Mouse (Mus musculus) kidney, embryonic 15.5 days (tissue): ENCODE results near the gene Kif19a. TPM values are rescaled to one million over a fixed set of nuclear protein-coding genes. Genes with fewer than 3 reads are reported as not detected.

Source experiments
- ATAC-seq: fragments of 200-750 bp; cut with Nextera tagmentation; replicated peaks from 2 replicates; pipeline ENCODE4 v1.8.0; 2017; ENCODE audit warnings: moderate TSS enrichment; ENCODE audit not compliant: low FRiP score
- H3K27ac ChIP-seq: fragments of 300-500 bp; sonication (generic); 2 replicates; pipeline ENCODE4 v1.5.1; 2015; ENCODE audit warnings: mild to moderate bottlenecking, inconsistent platforms
- H3K27me3 ChIP-seq: fragments of 300-500 bp; sonication (generic); 2 replicates; pipeline ENCODE4 v1.6.1; 2015; ENCODE audit warnings: inconsistent platforms
- H3K36me3 ChIP-seq: fragments of 300-500 bp; sonication (generic); 2 replicates; pipeline ENCODE4 v1.6.1; 2015; ENCODE audit warnings: inconsistent platforms
- H3K4me1 ChIP-seq: fragments of 300-500 bp; sonication (generic); 2 replicates; pipeline ENCODE4 v1.6.1; 2015; ENCODE audit warnings: inconsistent platforms
- H3K4me2 ChIP-seq: fragments of 300-500 bp; sonication (generic); 2 replicates; pipeline ENCODE4 v1.6.1; 2015; ENCODE audit warnings: moderate library complexity, mild to moderate bottlenecking, inconsistent platforms
- H3K4me3 ChIP-seq: fragments of 300-500 bp; sonication (generic); replicated peaks from 2 replicates; pipeline ENCODE4 v1.5.1; 2015; ENCODE audit warnings: mild to moderate bottlenecking, inconsistent platforms
- H3K9ac ChIP-seq: fragments of 300-500 bp; sonication (generic); 2 replicates; pipeline ENCODE4 v1.6.1; 2015; ENCODE audit warnings: mild to moderate bottlenecking, inconsistent platforms
- H3K9me3 ChIP-seq: fragments of 300-500 bp; sonication (generic); replicated peaks from 2 replicates; pipeline ENCODE4 v1.6.1; 2016; ENCODE audit warnings: inconsistent platforms
- WGBS: fragments of 180-500 bp; shearing (Covaris S2); methylation state at CpG from one replicate; pipeline ENCODE4 v1.1.7; 2015; ENCODE audit warnings: mixed read lengths; 5-methylcytosine and 5-hydroxymethylcytosine counted together
- polyA plus RNA-seq: library from polyadenylated mRNA; unstranded; fragments of >200 nt; fragmentation: Nextera tagmentation; extraction: Ambion mirVana; gene quantifications from 2 replicates; pipeline ENCODE4 v1.2.1, GENCODE M21; 2015

Gene Kif19a
- polyA plus RNA-seq, 1 experiment from 2014 or later, result 0.09 TPM

DNA sequence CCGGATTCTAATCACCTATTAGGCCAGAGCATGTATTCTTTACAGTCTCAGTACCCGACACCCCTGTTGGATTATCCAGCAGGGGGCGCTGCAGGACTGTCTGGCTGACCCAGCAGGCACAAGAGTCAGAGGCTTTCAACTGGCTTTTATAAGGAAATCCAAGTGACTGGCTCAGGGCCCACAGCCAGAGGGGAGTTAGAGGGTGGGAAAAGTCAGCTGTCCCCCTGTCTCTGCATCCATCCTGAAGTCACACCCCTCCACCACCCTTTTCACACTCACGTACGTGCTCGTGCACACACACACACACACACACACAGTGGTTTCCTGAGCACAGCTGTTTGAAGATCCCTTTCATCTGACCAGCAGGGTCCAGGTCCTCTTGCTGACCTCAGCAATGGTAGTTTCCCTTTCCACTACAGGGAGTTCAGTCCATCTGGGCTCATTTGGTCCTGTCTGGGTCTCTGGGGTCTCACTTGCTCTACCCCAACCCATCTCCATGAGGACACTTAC is 47.6 kb downstream of the Kif19a start:
- no peaks in the 10 kb centered on the region for H3K9me3 ChIP-seq
- peak; percentile 60 for ATAC-seq
- no peak overlapping the region for H3K4me2 ChIP-seq
- H3K4me3 ChIP-seq, result no peak overlapping the region
- no peaks in the 10 kb centered on the region for H3K36me3 ChIP-seq
- WGBS, result 3% methylated on average over 6 of the region's 6 CpGs
- H3K27me3 ChIP-seq, result no peaks in the 10 kb centered on the region
- H3K4me1 ChIP-seq, result peaks cover 30% of the 10 kb centered on the region
- no peak overlapping the region for H3K9ac ChIP-seq
- H3K27ac ChIP-seq, result no peak overlapping the region

DNA sequence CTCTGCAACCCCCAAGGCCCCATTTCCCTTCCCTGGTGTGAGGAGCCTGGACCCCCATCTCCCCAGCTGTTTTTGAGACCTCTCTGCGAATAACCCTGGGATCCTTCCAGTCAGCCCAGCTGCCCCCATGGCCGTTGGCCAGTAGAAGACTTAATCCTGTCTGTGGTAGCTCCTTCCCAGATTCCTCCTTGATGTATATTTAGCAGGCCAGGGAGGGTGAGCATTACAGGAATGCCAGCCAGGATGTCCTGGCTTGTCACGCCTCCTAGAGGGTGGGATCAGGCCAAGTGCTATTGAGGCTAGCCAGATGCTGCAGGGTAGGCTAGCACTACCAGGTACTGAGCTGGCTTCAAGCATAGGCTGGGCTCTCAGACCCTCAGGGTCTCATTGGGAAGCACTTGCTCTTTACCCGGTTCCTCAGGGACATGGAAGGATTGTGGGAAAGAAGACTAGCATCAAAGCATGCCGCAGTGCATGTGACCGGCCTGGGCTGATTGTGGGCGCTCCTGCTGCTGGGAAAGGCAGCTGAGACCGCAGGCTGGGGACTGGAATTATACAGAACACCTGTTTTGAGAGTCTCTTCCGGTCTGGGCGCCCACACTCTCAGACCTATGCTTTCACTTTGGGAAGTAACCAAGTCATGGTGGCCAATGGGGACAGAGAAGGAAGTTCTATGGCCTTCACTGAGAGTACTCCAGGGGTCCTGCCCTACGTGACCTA is 49.8 kb downstream of the Kif19a start:
- Histone ChIP-seq H3K27ac (no peak overlapping the region), H3K4me1 (peaks cover 28% of the 10 kb centered on the region), H3K4me3 (no peak overlapping the region), H3K27me3 (no peaks in the 10 kb centered on the region), H3K9me3 (no peaks in the 10 kb centered on the region), H3K36me3 (no peaks in the 10 kb centered on the region), H3K4me2 (no peak overlapping the region), H3K9ac (no peak overlapping the region)
- 77% methylated on average over 11 of the region's 11 CpGs for WGBS
- no peak for ATAC-seq

DNA sequence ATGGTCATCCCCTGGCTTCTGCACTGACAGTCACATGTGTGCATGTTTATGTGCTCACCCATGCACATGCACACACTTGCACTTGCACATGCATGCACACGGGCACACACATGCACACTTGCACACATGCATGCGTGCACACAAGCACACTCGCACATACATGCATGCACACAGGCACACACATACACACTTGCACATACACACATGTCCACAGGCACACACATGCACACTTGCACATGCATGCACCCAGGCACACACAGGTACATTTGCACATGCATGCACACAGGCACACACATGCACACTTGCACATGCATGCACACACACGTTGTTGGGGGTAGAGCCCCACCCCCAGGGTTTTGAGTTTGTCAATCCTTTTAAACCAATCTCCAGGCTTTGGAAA is 51.7 kb downstream of the Kif19a start:
- Histone ChIP-seq H3K4me1 (peaks cover 24% of the 10 kb centered on the region), H3K36me3 (no peaks in the 10 kb centered on the region), H3K27me3 (no peaks in the 10 kb centered on the region), H3K4me3 (no peak overlapping the region), H3K4me2 (no peak overlapping the region), H3K27ac (no peak overlapping the region), H3K9me3 (no peaks in the 10 kb centered on the region), H3K9ac (0 out of 2 replicates have a peak overlapping the region, but pooled peaks have one; percentile 4)
- no peak for ATAC-seq
- 87% methylated on average over 4 of the region's 4 CpGs for WGBS

DNA sequence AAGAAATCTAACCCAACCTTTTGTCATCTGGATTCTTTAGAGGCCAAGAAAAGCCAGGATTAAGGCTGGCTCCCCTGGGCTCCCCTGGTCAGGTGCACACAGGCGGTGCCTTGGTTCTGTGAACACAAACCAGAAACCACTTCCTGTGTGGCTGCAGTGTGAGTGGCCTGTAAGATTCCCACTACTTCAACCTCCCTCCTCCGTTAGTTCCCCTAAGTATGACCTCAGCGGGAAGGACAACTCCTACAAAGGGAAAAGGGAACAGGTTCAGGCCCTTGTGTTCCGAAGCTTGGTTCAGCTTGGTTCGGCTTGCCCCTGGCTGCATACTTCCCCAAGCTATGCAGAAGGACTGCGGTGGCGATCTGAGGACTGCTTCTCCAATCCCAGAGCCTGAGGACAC is 53.0 kb downstream of the Kif19a start:
- H3K9ac ChIP-seq, result no peak overlapping the region
- 90% methylated on average over 7 of the region's 7 CpGs for WGBS
- ATAC-seq, result no peak

DNA sequence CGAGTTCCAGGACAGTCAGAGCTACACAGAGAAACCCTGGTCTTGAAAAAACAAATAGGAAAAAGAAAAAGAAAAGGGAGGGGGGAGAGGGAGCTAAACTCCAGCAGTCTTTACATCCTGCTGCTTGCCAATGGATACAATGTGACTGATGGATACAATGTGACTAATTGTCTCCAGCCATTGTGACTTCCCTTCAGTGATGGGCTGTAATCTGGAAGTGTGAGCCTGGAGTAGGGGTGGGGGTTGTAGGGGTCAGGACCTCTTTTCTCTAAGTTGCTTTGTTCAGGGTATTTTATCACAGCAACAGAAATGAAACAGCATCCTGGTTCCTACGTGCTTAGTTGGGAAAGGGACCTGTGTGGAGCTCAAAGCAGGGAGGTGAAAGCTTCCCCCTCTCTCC is 53.9 kb downstream of the Kif19a start:
- Histone ChIP-seq H3K27me3 (no peaks in the 10 kb centered on the region), H3K4me1 (peaks cover 39% of the 10 kb centered on the region), H3K4me3 (no peak overlapping the region), H3K9me3 (no peaks in the 10 kb centered on the region), H3K27ac (no peak overlapping the region), H3K4me2 (no peak overlapping the region), H3K9ac (no peak overlapping the region), H3K36me3 (no peaks in the 10 kb centered on the region)
- WGBS, result 45% methylated on average over 2 of the region's 2 CpGs
- ATAC-seq, result no peak

More for the DNA sequence above, 53.0 kb downstream of the Kif19a start:
- Histone ChIP-seq H3K27ac (no peak overlapping the region), H3K27me3 (no peaks in the 10 kb centered on the region), H3K4me1 (peaks cover 30% of the 10 kb centered on the region), H3K9me3 (no peaks in the 10 kb centered on the region), H3K4me2 (no peak overlapping the region), H3K4me3 (no peak overlapping the region), H3K36me3 (no peaks in the 10 kb centered on the region)

DNA sequence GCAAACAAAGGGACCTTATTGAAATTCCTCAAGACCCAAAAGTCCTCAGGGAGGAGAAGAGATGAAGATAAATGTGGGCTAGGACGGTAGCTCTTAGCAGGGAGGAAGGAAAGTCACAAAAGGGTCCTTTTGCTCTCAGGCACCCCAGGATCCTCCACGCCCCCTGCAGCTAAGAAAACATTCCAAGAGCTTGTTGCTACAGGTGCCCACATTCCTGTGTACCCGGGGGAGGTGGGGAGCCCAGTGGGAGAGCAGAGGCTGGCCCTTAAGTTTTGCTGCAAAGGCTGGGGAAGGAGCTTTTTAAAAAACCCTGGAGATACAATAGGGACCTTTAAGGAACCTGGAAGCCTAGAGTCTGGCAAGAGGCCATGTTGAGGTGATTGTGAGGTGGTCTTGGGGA is 55.3 kb downstream of the Kif19a start:
- Histone ChIP-seq H3K4me3 (no peak overlapping the region), H3K36me3 (no peaks in the 10 kb centered on the region), H3K27ac (no peak overlapping the region), H3K4me2 (no peak overlapping the region), H3K27me3 (no peaks in the 10 kb centered on the region), H3K4me1 (peaks cover 38% of the 10 kb centered on the region), H3K9ac (no peak overlapping the region), H3K9me3 (no peaks in the 10 kb centered on the region)
- no peak for ATAC-seq
- 26% methylated on average over 3 of the region's 3 CpGs for WGBS

DNA sequence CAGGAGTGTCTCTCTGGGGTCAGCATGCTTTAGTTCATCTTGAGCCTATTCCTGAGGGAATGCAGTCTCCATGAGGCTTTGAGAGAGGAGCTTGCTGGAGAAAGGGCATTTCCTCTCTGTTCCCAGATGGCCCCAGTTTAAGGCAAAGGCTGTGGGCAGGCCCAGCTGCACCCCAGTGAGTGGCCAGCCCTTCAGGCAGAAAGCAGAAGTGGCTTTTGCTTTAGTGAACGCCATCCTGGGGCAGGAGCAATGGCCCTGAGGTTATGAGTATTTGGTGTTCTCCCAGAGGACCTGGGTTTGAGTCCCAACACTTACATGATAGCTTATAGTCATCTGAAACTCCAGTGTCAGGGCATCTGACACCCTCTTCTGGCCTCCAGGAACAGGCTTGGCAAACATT is 56.1 kb downstream of the Kif19a start:
- 75% methylated on average over 1 of the region's 1 CpGs for WGBS

DNA sequence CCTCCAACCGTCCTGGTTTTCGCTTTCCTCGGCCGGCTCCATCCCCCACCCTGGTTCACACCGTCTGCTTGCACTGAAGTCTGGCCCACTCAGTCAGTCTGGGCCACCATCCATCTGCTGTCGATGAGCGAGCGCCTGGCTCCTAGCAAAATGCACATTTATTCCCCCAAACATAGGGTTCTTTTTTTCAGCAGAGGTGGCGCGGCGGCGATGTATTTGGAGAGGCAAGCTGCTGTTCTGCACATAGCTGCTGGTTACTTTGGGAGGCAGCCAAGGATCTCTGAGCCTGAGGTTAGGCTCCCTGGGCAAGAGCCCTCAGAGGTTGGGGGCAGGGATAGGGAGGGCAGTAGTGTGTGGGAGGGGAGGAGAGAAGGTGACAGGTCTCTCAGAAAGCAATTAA is 57.5 kb downstream of the Kif19a start:
- Histone ChIP-seq H3K4me2 (peak overlapping the region; percentile 40), H3K27ac (peak overlapping the region; percentile 83), H3K4me1 (peaks cover 47% of the 10 kb centered on the region), H3K27me3 (no peaks in the 10 kb centered on the region), H3K36me3 (no peaks in the 10 kb centered on the region), H3K4me3 (no peak overlapping the region), H3K9me3 (no peaks in the 10 kb centered on the region), H3K9ac (no peak overlapping the region)
- 44% methylated on average over 12 of the region's 12 CpGs for WGBS
- ATAC-seq, result peak; percentile 72

More for the DNA sequence above, 56.1 kb downstream of the Kif19a start:
- peaks cover 39% of the 10 kb centered on the region for H3K4me1 ChIP-seq
- no peaks in the 10 kb centered on the region for H3K9me3 ChIP-seq
- H3K27ac ChIP-seq, result no peak overlapping the region
- ATAC-seq, result no peak
- H3K4me2 ChIP-seq, result no peak overlapping the region
- no peaks in the 10 kb centered on the region for H3K36me3 ChIP-seq
- no peak overlapping the region for H3K4me3 ChIP-seq
- H3K9ac ChIP-seq, result no peak overlapping the region
- H3K27me3 ChIP-seq, result no peaks in the 10 kb centered on the region

DNA sequence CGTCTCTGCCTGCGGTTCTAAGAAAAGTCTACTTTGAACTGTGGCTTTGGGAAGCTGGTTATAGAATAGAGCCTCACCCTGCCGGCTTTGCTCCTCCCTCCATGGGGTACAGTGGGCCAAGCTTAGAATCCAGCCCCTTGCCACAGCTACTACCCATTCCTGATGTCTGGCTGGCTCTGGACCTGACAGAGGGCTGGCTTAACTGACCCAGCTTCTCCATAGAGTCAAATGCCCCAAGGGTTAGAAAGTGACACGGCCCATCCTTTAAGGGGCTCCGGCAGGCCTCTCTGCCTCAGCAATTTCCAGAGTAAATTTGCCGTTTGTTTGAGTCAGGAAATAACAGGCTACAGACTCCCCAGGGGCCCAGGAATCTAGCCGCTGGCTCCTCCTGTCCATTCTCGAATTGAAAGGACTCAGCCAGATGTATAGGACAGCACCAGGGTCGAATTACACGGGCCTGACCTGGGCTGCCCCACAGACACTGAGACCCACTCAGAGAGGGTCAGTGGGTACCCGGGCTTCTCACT is 58.1 kb downstream of the Kif19a start:
- peak; percentile 57 for ATAC-seq
- H3K4me2 ChIP-seq, result peak overlapping the region; percentile 40

DNA sequence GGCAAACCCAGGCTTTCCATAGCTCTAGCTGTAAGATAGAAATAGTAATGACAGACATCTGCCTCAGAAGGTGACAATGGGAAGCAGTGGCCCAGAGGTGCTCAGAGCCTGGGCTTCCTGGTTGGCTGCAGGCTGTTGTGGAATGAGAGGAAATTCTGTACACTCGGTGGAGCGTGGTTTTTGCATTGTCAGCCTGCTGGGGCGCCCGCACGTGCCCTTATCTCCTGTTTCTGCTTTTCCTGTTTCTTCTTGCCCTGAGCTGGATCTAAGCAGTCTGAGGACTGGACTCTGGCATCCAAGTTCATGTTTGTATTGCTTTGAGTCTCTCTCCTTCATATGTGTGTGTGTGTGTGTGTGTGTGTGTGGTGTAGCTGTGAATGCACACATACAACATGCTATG is 61.5 kb downstream of the Kif19a start:
- 30% methylated on average over 5 of the region's 5 CpGs for WGBS
- Histone ChIP-seq H3K36me3 (no peaks in the 10 kb centered on the region), H3K9me3 (no peaks in the 10 kb centered on the region), H3K4me2 (no peak overlapping the region), H3K4me1 (peaks cover 60% of the 10 kb centered on the region), H3K27me3 (no peaks in the 10 kb centered on the region), H3K27ac (peak overlapping the region; percentile 85), H3K4me3 (no peak overlapping the region), H3K9ac (no peak overlapping the region)
- ATAC-seq, result peak; percentile 29; the same call in 1 of the 2 replicates

More for the DNA sequence above, 58.1 kb downstream of the Kif19a start:
- Histone ChIP-seq H3K27me3 (no peaks in the 10 kb centered on the region), H3K9ac (no peak overlapping the region), H3K9me3 (no peaks in the 10 kb centered on the region), H3K4me3 (no peak overlapping the region), H3K36me3 (no peaks in the 10 kb centered on the region), H3K4me1 (peaks cover 51% of the 10 kb centered on the region), H3K27ac (peak overlapping the region; percentile 83)
- WGBS, result 3% methylated on average over 11 of the region's 11 CpGs

DNA sequence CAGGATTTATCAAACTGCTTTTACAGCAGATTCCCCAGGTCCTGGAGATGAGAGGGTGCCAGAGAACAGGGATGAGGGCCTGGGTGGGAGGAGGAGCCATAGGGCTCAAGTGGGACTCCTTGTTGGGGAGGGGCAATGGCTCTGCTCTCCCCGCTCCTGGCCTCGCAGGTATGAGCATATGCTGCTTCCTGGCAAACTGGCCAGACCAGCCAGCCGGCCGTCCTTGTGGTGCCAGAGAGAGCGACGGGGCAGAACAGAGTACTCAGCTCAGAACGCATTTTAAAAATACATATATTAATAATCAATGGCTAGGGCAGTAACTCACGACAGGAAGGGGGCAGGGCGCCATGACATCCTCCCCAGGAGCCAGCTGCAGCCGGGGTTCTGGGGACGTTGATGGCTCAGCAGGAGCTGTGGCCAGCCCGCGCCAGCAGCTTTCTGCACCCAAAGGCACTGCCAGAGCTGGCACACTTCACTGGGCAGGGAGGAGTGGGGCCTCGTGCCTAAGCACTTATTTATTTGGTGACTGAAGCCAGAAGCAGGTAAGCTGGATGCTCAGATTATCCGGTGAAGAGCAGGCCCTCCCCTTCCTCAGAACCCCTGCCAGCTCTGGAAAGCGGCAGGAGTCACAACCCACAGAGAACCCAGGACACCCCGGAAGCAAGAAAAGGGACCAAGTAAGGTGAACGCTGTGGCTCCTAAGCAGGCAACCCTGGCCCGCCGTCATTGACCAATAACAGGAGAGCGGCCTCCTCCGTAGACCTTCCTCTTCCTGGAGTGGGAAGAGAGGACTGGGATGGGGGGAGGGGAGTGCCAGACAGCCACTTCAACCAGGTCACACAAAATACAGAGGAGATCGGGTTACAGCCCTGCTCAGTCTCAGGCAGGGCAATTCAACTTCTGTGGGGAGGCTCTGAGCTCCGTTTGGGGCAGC is 64.6 kb downstream of the Kif19a start:
- peak overlapping the region; percentile 56 for H3K4me2 ChIP-seq
- no peaks in the 10 kb centered on the region for H3K36me3 ChIP-seq
- WGBS, result 5% methylated on average over 24 of the region's 24 CpGs
- H3K27ac ChIP-seq, result peak overlapping the region; percentile 95
- peaks cover 56% of the 10 kb centered on the region for H3K4me1 ChIP-seq
- no peaks in the 10 kb centered on the region for H3K9me3 ChIP-seq
- H3K4me3 ChIP-seq, result peak overlapping the region; percentile 28
- H3K27me3 ChIP-seq, result no peaks in the 10 kb centered on the region
- peak overlapping the region; percentile 23 for H3K9ac ChIP-seq
- ATAC-seq, result peak; percentile 89

DNA sequence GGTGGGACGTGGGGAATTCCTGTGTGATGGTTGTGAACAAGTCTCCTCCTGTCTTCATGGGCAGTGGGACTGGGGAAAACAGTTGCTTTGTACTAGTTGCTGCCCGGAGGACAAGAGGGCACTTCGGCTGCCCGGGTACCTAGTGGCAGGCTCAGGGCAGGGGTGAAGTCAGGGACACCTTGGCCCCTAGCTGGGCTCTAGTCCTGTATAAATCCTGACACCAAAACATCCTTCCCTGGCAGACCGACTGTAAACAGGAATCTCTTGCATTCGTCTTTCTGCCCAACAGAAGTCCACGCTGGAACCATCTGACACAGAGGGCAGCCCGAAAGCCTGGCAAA is 65.2 kb downstream of the Kif19a start:
- H3K27ac ChIP-seq, result peak overlapping the region; percentile 95
- H3K4me3 ChIP-seq, result peak overlapping the region; percentile 28
- H3K36me3 ChIP-seq, result no peaks in the 10 kb centered on the region
- peak overlapping the region; percentile 56 for H3K4me2 ChIP-seq
- peak overlapping the region; percentile 23; the same call in 1 of the 2 replicates for H3K9ac ChIP-seq
- no peaks in the 10 kb centered on the region for H3K9me3 ChIP-seq
- H3K4me1 ChIP-seq, result peaks cover 56% of the 10 kb centered on the region
- WGBS, result 16% methylated on average over 8 of the region's 8 CpGs
- no peaks in the 10 kb centered on the region for H3K27me3 ChIP-seq
- peak; percentile 59 for ATAC-seq
